Mouse (Mus musculus): ENCODE data around the gene Itgb5. TPM values are rescaled to one million over a fixed set of nuclear protein-coding genes. Genes with fewer than 3 reads are reported as not detected.

The Itgb5 gene
- total RNA-seq, 2 experiments from 2014 or later, result 178 to 230 TPM

DNA sequence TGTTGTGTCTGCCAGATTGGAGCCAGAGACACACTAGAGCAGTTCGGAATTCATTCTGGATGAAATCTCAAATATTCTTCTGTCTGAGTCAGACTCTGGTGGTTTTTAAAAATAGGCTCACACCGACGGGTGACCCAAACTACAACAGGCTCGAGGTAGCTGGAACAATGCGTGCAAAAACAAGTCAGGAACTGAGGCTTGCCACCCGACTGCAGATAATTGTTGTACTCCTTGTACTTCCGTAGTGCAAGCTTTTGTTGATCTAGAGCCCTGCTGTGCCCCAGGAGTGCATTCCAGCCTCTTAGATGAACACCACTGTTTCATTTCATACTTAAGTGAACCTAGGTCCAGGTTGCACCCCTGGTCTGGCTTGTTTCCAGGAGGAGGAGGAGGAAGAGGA is 43.8 kb downstream of the Itgb5 start:
- no peak for DNase-seq

DNA sequence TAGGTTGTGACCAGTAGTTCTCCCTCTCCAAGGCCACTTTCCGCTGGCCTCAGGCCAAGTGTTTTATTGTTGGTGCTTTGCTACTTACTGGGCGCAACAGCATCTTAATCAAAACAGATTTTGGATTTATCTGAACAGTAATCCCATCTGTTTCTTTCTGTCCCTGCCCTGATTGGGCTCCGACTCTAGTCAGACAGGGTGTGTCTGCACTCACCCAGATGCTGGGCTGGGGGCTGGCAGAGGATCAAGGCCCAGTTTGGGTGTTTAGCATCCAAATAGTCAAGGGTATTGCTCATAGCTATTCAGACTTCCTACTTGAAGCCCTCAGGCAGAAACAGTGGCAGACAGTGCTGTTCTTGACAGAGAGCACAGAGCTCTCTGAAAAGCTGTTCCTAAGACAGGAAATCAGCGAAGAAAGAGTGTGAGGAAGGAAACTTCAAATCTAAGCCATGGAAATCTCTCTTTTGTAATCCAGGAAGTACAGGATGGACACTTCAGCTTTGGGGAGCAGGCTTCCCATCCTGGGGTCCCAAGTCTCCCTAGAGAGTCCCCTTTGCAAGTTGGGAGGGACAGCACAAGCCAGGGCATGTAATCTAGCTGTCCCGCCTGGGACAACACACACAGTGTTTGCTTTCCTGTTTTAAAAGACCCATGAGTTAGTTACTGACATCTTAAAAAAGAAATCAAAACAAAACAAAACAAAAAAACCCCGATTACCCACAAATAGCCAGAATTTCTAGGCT is 48.7 kb downstream of the Itgb5 start:
- DNase-seq, result peak; percentile 87

DNA sequence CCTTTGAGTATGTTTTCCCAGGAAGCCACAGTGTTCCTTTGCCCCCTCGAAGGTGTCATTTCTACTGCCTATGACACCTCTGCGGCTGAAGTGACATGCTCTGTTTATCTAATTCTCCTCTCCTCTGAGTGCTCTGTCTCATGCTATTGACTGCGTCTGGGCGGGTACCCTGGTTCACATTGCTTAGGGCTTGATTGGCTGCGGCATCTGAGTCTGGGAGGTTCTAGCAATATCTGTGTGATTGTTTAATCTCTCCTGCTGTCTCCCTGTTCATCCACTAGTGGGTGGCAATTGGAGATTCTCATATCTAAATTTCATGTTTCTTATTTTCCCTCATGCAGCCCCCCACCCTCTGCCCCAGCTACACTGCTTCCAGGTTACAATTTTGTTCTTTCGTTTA is 49.6 kb downstream of the Itgb5 start:
- no peak for DNase-seq

DNA sequence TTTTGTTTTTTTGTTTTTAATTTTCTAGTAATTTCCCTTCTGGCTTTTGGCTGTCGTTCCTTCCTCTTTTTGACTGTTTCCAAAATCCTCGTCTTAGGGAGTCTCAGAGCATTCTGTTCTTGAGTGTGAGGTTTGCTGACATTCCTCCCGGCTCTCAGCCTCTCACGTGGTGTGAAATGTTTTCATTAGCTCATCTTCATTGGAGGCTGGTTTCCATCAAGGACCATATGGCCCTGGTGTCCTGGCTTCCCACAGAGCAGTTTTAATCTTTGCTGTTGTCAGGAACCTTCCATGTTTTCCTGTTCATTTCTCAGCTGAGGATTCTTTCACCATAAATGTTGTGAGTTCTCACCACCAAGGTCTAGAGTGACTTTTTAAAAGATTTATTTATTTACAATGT is 50.1 kb downstream of the Itgb5 start:
- no peak for DNase-seq

- DNase-seq, result no peak
These were observed 51.3 kb downstream of the Itgb5 start for GRCm38 (mm10) chr16:33880765-33881164.

GRCm38 (mm10) chr16:33882540-33882939 is 53.1 kb downstream of the Itgb5 start:
- peak; percentile 66 to 72 for DNase-seq

- no peak for DNase-seq
These were observed 53.8 kb downstream of the Itgb5 start for GRCm38 (mm10) chr16:33883046-33883975.

DNA sequence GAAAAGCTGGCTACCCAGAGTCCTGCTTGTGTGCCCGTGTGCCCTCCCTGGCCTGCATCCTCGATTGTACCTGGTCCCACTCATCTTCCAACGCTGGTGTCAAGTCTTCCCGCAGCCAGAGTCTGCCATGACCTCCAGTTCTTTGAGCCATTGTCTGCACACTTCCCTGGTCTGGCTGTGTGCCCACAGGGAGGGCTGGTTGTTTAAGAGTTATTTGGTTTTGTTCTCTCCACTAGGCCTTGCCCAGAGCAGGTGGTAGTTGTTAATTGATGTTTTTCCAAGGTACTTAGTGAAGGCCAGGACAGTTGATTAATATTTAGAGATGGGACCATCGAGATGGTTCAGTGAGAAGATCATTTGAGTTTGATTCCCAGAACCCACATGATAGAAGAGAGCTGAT is 54.7 kb downstream of the Itgb5 start:
- peak; percentile 40 to 51 for DNase-seq

GRCm38 (mm10) chr16:33885021-33885471 is 55.6 kb downstream of the Itgb5 start:
- peak; percentile 17 to 48 for DNase-seq

DNA sequence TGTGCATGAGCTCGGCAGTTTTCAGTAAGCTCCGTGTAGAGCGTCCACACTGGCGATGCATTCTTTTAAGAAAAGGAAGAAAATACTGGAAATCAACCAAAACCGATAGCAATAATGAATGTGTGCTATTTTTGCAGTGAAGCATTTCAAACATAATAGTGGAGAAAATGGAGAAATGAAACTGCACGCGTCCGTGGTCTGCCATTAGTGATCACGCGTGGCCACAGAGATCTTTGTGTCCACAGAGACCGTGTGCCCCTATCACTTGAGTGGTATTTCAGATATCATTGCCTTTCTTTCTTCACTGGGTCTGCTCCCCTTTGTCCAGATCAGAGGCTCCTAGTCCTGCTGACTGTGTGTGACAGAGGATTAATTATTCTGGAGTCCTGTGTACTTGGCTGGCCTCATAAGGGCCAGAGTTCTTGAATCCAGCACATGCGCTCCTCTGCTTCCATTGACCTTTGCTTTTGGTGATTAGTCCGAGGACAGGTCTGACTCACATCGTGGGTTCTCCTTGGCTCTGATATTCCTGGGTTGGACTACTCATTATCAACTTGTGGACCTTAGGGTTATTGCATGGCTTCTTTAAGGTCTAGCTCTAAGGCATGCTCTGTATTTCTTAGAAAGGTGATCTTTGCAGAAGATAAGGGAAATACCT is 56.3 kb downstream of the Itgb5 start:
- DNase-seq, result peak; percentile 71 to 79

DNA sequence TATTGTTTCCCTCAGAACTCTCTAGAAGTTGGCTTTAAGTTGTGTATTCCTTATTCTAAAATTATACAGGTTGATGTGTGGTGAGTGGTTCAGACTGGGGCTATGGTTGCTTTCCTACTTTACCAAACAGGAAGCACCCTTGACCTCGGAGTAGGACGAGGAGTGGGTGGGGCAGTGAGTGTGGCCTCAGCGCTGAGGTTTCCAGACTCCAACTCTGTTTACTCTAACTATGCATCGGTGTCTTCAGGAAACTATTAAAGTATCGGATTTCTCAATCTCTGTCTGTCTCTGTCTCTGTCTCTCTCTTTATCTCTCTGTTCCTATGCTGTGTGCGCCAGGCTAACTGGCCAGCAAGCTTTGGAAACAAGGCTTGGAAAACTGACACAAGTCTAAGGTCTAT is 57.2 kb downstream of the Itgb5 start:
- peak; percentile 42 to 49 for DNase-seq

GRCm38 (mm10) chr16:33887981-33888380 is 58.5 kb downstream of the Itgb5 start:
- DNase-seq, result no peak

- no peak for DNase-seq
These were observed 59.6 kb downstream of the Itgb5 start for GRCm38 (mm10) chr16:33889000-33889607.

- DNase-seq, result peak; percentile 79 to 86
These were observed 61.6 kb downstream of the Itgb5 start for GRCm38 (mm10) chr16:33891099-33891498.

- DNase-seq, result peak; percentile 95
These were observed 62.3 kb downstream of the Itgb5 start for GRCm38 (mm10) chr16:33891561-33892281.

DNA sequence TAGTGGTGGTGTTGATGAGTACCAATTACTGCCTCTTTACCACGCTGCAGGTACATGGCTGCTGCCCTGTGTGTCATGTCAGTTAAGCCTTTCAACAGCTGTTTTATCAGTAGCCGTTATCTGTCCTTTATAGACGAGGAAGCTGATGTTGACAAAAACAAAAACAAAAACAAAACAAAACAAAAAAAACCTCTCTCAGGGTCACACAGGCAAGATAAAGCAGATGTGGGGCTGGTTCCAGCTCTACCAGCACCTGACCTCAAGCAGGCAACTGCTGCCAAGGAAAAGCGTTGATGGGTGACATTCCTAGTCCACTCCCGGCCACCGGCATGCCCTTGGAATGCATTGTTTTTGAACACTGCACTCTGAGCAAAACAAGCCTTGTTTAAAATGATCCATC is 63.1 kb downstream of the Itgb5 start:
- peak; percentile 71 to 75 for DNase-seq

- DNase-seq, result no peak
These were observed 64.3 kb downstream of the Itgb5 start for GRCm38 (mm10) chr16:33893796-33894195.

DNA sequence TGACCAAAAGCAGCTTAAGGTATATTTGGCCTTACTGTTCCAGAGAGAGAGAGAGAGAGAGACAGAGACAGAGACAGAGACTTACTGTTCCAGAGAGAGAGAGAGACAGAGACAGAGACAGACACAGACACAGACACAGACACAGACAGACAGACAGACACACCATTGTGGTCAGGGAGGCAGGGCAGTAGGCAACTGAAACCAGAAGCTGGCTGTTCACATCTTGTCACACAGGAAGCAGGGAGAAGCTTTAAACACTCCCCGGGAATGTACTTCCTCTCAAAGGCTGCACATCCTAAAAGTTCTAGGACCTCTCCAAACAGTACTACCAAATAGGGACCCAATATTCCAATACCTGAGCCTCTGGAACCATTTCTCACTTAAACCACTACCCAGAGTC is 65.0 kb downstream of the Itgb5 start:
- DNase-seq, result no peak

DNA sequence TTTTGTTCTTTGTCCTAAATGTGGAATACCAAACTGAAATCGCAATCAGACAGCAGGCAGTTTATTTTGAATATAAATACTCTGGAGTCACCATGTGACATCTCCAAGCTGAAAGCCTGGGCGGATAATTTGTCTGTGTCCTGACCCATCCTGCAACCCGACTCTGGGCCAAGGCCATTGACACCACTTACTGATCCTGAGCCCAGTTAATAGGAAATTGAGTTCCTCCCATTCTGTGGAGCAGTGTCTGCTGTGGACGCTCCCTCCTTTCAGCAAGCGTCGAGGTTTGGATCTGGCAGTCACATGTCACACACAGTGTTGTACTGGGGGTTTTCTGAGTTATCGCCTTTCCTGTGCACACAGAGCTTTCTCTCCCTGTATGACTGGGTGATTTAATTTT is 66.2 kb downstream of the Itgb5 start:
- peak; percentile 69 to 73 for DNase-seq

GRCm38 (mm10) chr16:33896801-33897200 is 67.3 kb downstream of the Itgb5 start:
- no peak for DNase-seq

- DNase-seq, result peak; percentile 67 to 68
These were observed 74.4 kb downstream of the Itgb5 start for GRCm38 (mm10) chr16:33903664-33904441.
